Mouse (Mus musculus): ENCODE results near the gene Ctr9.

- TF ChIP-seq POLR2A (IDR thresholded peaks at IDR 0.05; ENCODE audit: control insufficient read depth, extremely low read depth, insufficient read depth, low read length, poor library complexity), result no peak
- no peak for TF ChIP-seq CTCF (IDR thresholded peaks at IDR 0.05; ENCODE audit: borderline replicate concordance, control insufficient read depth, extremely low read depth, insufficient read depth, low read length, poor library complexity)
Measured at GRCm38 (mm10) chr7:111083733-111084120, 55.0 kb downstream of the Ctr9 start.

Data from thymus, adult 2 months (tissue).